15 mouse cellular contexts compared by ENCODE assay signal in genomic region chr14:123022981-123023380, GRCm38 (mm10).
"Had no signal": no experiment of that assay in that cellular context is flagged by ENCODE, and none has a peak within 500 bp of the region (broad histone marks: within the 10 kb centered on the region; RNA-seq: fewer than 3 reads in every experiment).

No protein-coding gene starts in this region.

- H3K27ac ChIP-seq: hindbrain, postnatal 0 days; limb, embryonic 13.5 days; liver, embryonic 14.5 days; midbrain, embryonic 13.5 days; stomach, embryonic 15.5 days had no signal

- H3K27me3 ChIP-seq: limb, embryonic 13.5 days; midbrain, embryonic 13.5 days; stomach, embryonic 15.5 days had no signal

- H3K9ac ChIP-seq: limb, embryonic 13.5 days; liver, embryonic 14.5 days; midbrain, embryonic 13.5 days; stomach, embryonic 15.5 days had no signal

- DNase-seq: kidney, adult 11 months; kidney, postnatal 36 days; layer of hippocampus, adult 9-11 months; lung, adult 18-20 months; lung, postnatal 36 days; retina, postnatal 1 day; right cerebral cortex, postnatal 4 days; spleen, adult 18-20 months; thymus, adult 2 months; thymus, postnatal 25 days had no signal

- ATAC-seq: hindbrain, postnatal 0 days; midbrain, embryonic 13.5 days had no signal

- H3K4me1 ChIP-seq: limb, embryonic 13.5 days; midbrain, embryonic 13.5 days; stomach, embryonic 15.5 days had no signal

- H3K4me2 ChIP-seq: limb, embryonic 13.5 days; midbrain, embryonic 13.5 days; stomach, embryonic 15.5 days had no signal

- H3K9me3 ChIP-seq: limb, embryonic 13.5 days; midbrain, embryonic 13.5 days; stomach, embryonic 15.5 days had no signal

- H3K36me3 ChIP-seq: limb, embryonic 13.5 days; midbrain, embryonic 13.5 days; stomach, embryonic 15.5 days had no signal

- H3K4me3 ChIP-seq: limb, embryonic 13.5 days; midbrain, embryonic 13.5 days; stomach, embryonic 15.5 days had no signal
